Mouse (Mus musculus) lung, postnatal 0 days (tissue): ENCODE measurements at regions not wholly inside any gene's neighbourhood (a gene's known extent, or its start where the extent isn't known, plus 50 kb on each side); places are given as distances from the start of the nearest gene placed in this dataset.

Source experiments
- ATAC-seq: fragments of 200-750 bp; cut with Nextera tagmentation; 2 replicates; pipeline ENCODE4 v1.8.0; 2017; ENCODE audit warnings: moderate library complexity
- DNase-seq: peaks from one replicate; pipeline ENCODE4 v3.0.0-alpha.2; 2016; ENCODE audit warnings: low spot score
- H3K27ac ChIP-seq: fragments of 300-500 bp; sonication (generic); 2 replicates; pipeline ENCODE4 v1.5.1; 2014; ENCODE audit warnings: antibody characterized with exemption, mild to moderate bottlenecking, low read length, mixed read lengths
- H3K27me3 ChIP-seq: fragments of 300-500 bp; sonication (generic); replicated peaks from 2 replicates; pipeline ENCODE4 v1.6.1; 2014; ENCODE audit warnings: low read length, mixed read lengths; ENCODE audit not compliant: insufficient read depth
- H3K36me3 ChIP-seq: fragments of 300-500 bp; sonication (generic); 2 replicates; pipeline ENCODE4 v1.6.1; 2014; ENCODE audit warnings: low read length, mixed read lengths; ENCODE audit not compliant: insufficient read depth
- H3K4me1 ChIP-seq: fragments of 300-500 bp; sonication (generic); 2 replicates; pipeline ENCODE4 v1.6.1; 2014; ENCODE audit warnings: antibody characterized with exemption, low read depth, low read length, mixed read lengths; ENCODE audit not compliant: insufficient read depth
- H3K4me2 ChIP-seq: fragments of 300-500 bp; sonication (generic); replicated peaks from 2 replicates; pipeline ENCODE4 v1.6.1; 2014; ENCODE audit warnings: low read depth, mild to moderate bottlenecking, low read length, moderate library complexity, mixed read lengths
- H3K4me3 ChIP-seq: fragments of 300-500 bp; sonication (generic); 2 replicates; pipeline ENCODE4 v1.5.1; 2014; ENCODE audit warnings: low read depth, low read length
- H3K9ac ChIP-seq: fragments of 300-500 bp; sonication (generic); replicated peaks from 2 replicates; pipeline ENCODE4 v1.6.1; 2014; ENCODE audit warnings: low read depth, mild to moderate bottlenecking
- H3K9me3 ChIP-seq: fragments of 300-500 bp; sonication (generic); 2 replicates; pipeline ENCODE4 v1.6.1; 2016; ENCODE audit warnings: low read length, mixed read lengths
- CTCF ChIP-seq: IDR thresholded peaks from 2 replicates; pipeline ENCODE4 v1.5.1; 2016; ENCODE audit warnings: antibody characterized with exemption, mild to moderate bottlenecking
- EP300 ChIP-seq: IDR thresholded peaks from 2 replicates; pipeline ENCODE4 v1.6.1; 2016; ENCODE audit warnings: antibody characterized with exemption, mild to moderate bottlenecking, control low read depth
- WGBS: fragments of 180-500 bp; shearing (Covaris S2); extraction: QIAGEN DNeasy Blood & Tissue Kit; methylation state at CpG from one replicate; pipeline ENCODE4 v1.1.7; 2014; 5-methylcytosine and 5-hydroxymethylcytosine counted together

- ATAC-seq: no peak
Measured at GRCm38 (mm10) chr6:112542692-112543091, 52.9 kb upstream of the Oxtr start.

More at GRCm38 (mm10) chr6:112542692-112543091, 52.9 kb upstream of the Oxtr start:
- WGBS: 73% methylated on average over 2 of the region's 2 CpGs
- H3K27ac ChIP-seq: no peak overlapping the region
- no peak overlapping the region for H3K4me3 ChIP-seq
- no peak overlapping the region for H3K9ac ChIP-seq
- H3K27me3 ChIP-seq: no peaks in the 10 kb centered on the region
- DNase-seq: no peak
- no peaks in the 10 kb centered on the region for H3K36me3 ChIP-seq
- H3K9me3 ChIP-seq: no peaks in the 10 kb centered on the region
- no peak overlapping the region for H3K4me2 ChIP-seq
- no peak for TF ChIP-seq CTCF
- no peak for TF ChIP-seq EP300
- H3K4me1 ChIP-seq: no peaks in the 10 kb centered on the region
